Mouse (Mus musculus) heart, embryonic 11.5 days (tissue): ENCODE results near the gene Pde4d. TPM values are rescaled to one million over a fixed set of nuclear protein-coding genes. Genes with fewer than 3 reads are reported as not detected.

Experiments
- ATAC-seq: fragments of 200-750 bp; cut with Nextera tagmentation; replicated peaks from 2 replicates; pipeline ENCODE4 v1.8.0; 2017; ENCODE audit warnings: moderate library complexity; ENCODE audit not compliant: insufficient number of reproducible peaks, low FRiP score, low TSS enrichment
- H3K27ac ChIP-seq: fragments of 300-500 bp; sonication (generic); 2 replicates; pipeline ENCODE4 v1.5.1; 2014; ENCODE audit warnings: mild to moderate bottlenecking, low read depth, low read length
- H3K27me3 ChIP-seq: fragments of 300-500 bp; sonication (generic); 2 replicates; pipeline ENCODE4 v1.6.1; 2014; ENCODE audit warnings: mild to moderate bottlenecking, low read length, mixed read lengths; ENCODE audit not compliant: control insufficient read depth, insufficient read depth
- H3K36me3 ChIP-seq: fragments of 300-500 bp; sonication (generic); 2 replicates; pipeline ENCODE4 v1.6.1; 2014; ENCODE audit warnings: mild to moderate bottlenecking, low read length, moderate library complexity, mixed read lengths; ENCODE audit not compliant: control insufficient read depth, insufficient read depth
- H3K4me1 ChIP-seq: fragments of 300-500 bp; sonication (generic); 2 replicates; pipeline ENCODE4 v1.6.1; 2014; ENCODE audit warnings: low read length; ENCODE audit not compliant: control insufficient read depth, insufficient read depth
- H3K4me2 ChIP-seq: fragments of 300-500 bp; sonication (generic); 2 replicates; pipeline ENCODE4 v1.6.1; 2014; ENCODE audit warnings: mild to moderate bottlenecking, moderate library complexity
- H3K4me3 ChIP-seq: fragments of 300-500 bp; sonication (generic); 2 replicates; pipeline ENCODE4 v1.5.1; 2014; ENCODE audit warnings: low read depth, low read length
- H3K9ac ChIP-seq: fragments of 300-500 bp; sonication (generic); 2 replicates; pipeline ENCODE4 v1.6.1; 2014; ENCODE audit warnings: mild to moderate bottlenecking, low read depth, low read length, moderate library complexity
- H3K9me3 ChIP-seq: fragments of 300-500 bp; sonication (generic); replicated peaks from 2 replicates; pipeline ENCODE4 v1.6.1; 2016; ENCODE audit warnings: low read length; ENCODE audit not compliant: control insufficient read depth
- WGBS: fragments of 180-500 bp; shearing (Covaris S2); extraction: QIAGEN DNeasy Blood & Tissue Kit; methylation state at CpG from one replicate; pipeline ENCODE4 v1.1.7; 2014; ENCODE audit not compliant: insufficient replicate concordance; 5-methylcytosine and 5-hydroxymethylcytosine counted together
- polyA plus RNA-seq: library from polyadenylated mRNA; unstranded; fragments of >200 nt; fragmentation: Nextera tagmentation; extraction: Ambion mirVana; gene quantifications from 2 replicates; pipeline ENCODE4 v1.2.1, GENCODE M21; 2014

Gene Pde4d
- polyA plus RNA-seq, result 23.7 and 27.8 TPM in 2 replicates

GRCm38 (mm10) chr13:108449116-108450097 is at the start of gene Pde4d:
TSS of gene Pde4d (plus strand) at chr13:108449948.
- H3K27me3 ChIP-seq, result no peaks in the 10 kb centered on the region
- peaks cover 8% of the 10 kb centered on the region for H3K4me1 ChIP-seq
- H3K9ac ChIP-seq, result no peak within 1 kb of the TSS
- ATAC-seq, result no peak; the same call in 1 of the 2 replicates
- H3K27ac ChIP-seq, result no peak within 1 kb of the TSS
- H3K4me3 ChIP-seq, result no peak within 1 kb of the TSS
- no peaks in the 10 kb centered on the region for H3K36me3 ChIP-seq
- 9% methylated on average over 10 of the region's 10 CpGs for WGBS
- H3K9me3 ChIP-seq, result no peaks in the 10 kb centered on the region
- H3K4me2 ChIP-seq, result peak within 1 kb of the TSS; percentile 10; the same call in 1 of the 2 replicates

GRCm38 (mm10) chr13:108403197-108403596 is 46.6 kb upstream of the Pde4d start:
- Histone ChIP-seq H3K4me1 (no peaks in the 10 kb centered on the region), H3K36me3 (no peaks in the 10 kb centered on the region), H3K9me3 (no peaks in the 10 kb centered on the region), H3K9ac (no peak overlapping the region), H3K27me3 (no peaks in the 10 kb centered on the region), H3K4me2 (no peak overlapping the region), H3K4me3 (no peak overlapping the region), H3K27ac (no peak overlapping the region)
- WGBS, result 89% methylated on average over 5 of the region's 5 CpGs
- no peak for ATAC-seq

GRCm38 (mm10) chr13:108404372-108404771 is 45.4 kb upstream of the Pde4d start:
- Histone ChIP-seq H3K9ac (no peak overlapping the region), H3K36me3 (no peaks in the 10 kb centered on the region), H3K27ac (no peak overlapping the region), H3K27me3 (no peaks in the 10 kb centered on the region), H3K4me2 (no peak overlapping the region), H3K4me1 (no peaks in the 10 kb centered on the region), H3K4me3 (no peak overlapping the region), H3K9me3 (no peaks in the 10 kb centered on the region)
- no peak for ATAC-seq
- WGBS, result 85% methylated on average over 4 of the region's 4 CpGs

GRCm38 (mm10) chr13:108415464-108415863 is 34.3 kb upstream of the Pde4d start:
- Histone ChIP-seq H3K27me3 (no peaks in the 10 kb centered on the region), H3K4me1 (no peaks in the 10 kb centered on the region), H3K9me3 (no peaks in the 10 kb centered on the region), H3K4me3 (no peak overlapping the region), H3K4me2 (no peak overlapping the region), H3K36me3 (no peaks in the 10 kb centered on the region), H3K27ac (no peak overlapping the region), H3K9ac (no peak overlapping the region)
- ATAC-seq, result no peak
- 76% methylated on average over 2 of the region's 2 CpGs for WGBS

GRCm38 (mm10) chr13:108418741-108419507 is 30.8 kb upstream of the Pde4d start:
- Histone ChIP-seq H3K4me1 (no peaks in the 10 kb centered on the region), H3K9me3 (no peaks in the 10 kb centered on the region), H3K4me3 (no peak overlapping the region), H3K27me3 (no peaks in the 10 kb centered on the region), H3K36me3 (no peaks in the 10 kb centered on the region), H3K27ac (no peak overlapping the region), H3K9ac (no peak overlapping the region), H3K4me2 (no peak overlapping the region)
- 33% methylated on average over 1 of the region's 1 CpGs for WGBS
- no peak for ATAC-seq

GRCm38 (mm10) chr13:108426322-108426721 is 23.4 kb upstream of the Pde4d start:
- no peak for ATAC-seq
- H3K4me2 ChIP-seq, result no peak overlapping the region
- H3K36me3 ChIP-seq, result no peaks in the 10 kb centered on the region
- H3K27ac ChIP-seq, result no peak overlapping the region
- no peaks in the 10 kb centered on the region for H3K4me1 ChIP-seq
- H3K9ac ChIP-seq, result no peak overlapping the region
- no peaks in the 10 kb centered on the region for H3K9me3 ChIP-seq
- H3K4me3 ChIP-seq, result no peak overlapping the region
- no peaks in the 10 kb centered on the region for H3K27me3 ChIP-seq
- WGBS, result 75% methylated on average over 5 of the region's 5 CpGs

- Histone ChIP-seq H3K4me2 (no peak overlapping the region), H3K9ac (no peak overlapping the region), H3K27me3 (no peaks in the 10 kb centered on the region), H3K36me3 (no peaks in the 10 kb centered on the region), H3K4me1 (no peaks in the 10 kb centered on the region), H3K27ac (no peak overlapping the region), H3K4me3 (no peak overlapping the region), H3K9me3 (no peaks in the 10 kb centered on the region)
- no peak for ATAC-seq
- WGBS, result 76% methylated on average over 6 of the region's 6 CpGs
Measured at GRCm38 (mm10) chr13:108428809-108429208, 20.9 kb upstream of the Pde4d start.

- Histone ChIP-seq H3K36me3 (no peaks in the 10 kb centered on the region), H3K9ac (no peak overlapping the region), H3K9me3 (no peaks in the 10 kb centered on the region), H3K27me3 (no peaks in the 10 kb centered on the region), H3K4me3 (no peak overlapping the region), H3K27ac (no peak overlapping the region), H3K4me1 (no peaks in the 10 kb centered on the region), H3K4me2 (no peak overlapping the region)
- WGBS, result 69% methylated on average over 2 of the region's 2 CpGs
- ATAC-seq, result no peak
Measured at GRCm38 (mm10) chr13:108429623-108430022, 20.1 kb upstream of the Pde4d start.
